Mouse (Mus musculus): ENCODE data around the gene Klf16.
A peak's percentile ranks its signal among the peaks of the same experiment; 100 is the strongest.

Klf16 gene

GRCm38 (mm10) chr10:80543873-80544272, 33.2 kb downstream of the Klf16 start:
- DNase-seq (ENCODE audit: low spot score in 2 of 2) = no peak

- no peak for DNase-seq (ENCODE audit: low spot score in 2 of 2)
Measured at GRCm38 (mm10) chr10:80539493-80539892, 37.6 kb downstream of the Klf16 start.

GRCm38 (mm10) chr10:80538710-80539394, 38.3 kb downstream of the Klf16 start, which contains the start of gene Atp8b3:
Gene Atp8b3, minus strand, starts transcription at chr10:80539124.
- peak; percentile 95 to 96 for DNase-seq (ENCODE audit: low spot score in 2 of 2)

GRCm38 (mm10) chr10:80538180-80538579, 38.9 kb downstream of the Klf16 start:
- no peak for DNase-seq (ENCODE audit: low spot score in 2 of 2)

GRCm38 (mm10) chr10:80535711-80536110, 41.4 kb downstream of the Klf16 start:
- peak; percentile 51 to 68 for DNase-seq (ENCODE audit: low spot score in 2 of 2)

- peak; percentile 74 to 76 for DNase-seq (ENCODE audit: low spot score in 2 of 2)
Measured at GRCm38 (mm10) chr10:80535071-80535470, 42.0 kb downstream of the Klf16 start.

- DNase-seq (ENCODE audit: low spot score in 2 of 2) = peak; percentile 57 to 61
Measured at GRCm38 (mm10) chr10:80533704-80534103, 43.4 kb downstream of the Klf16 start.

GRCm38 (mm10) chr10:80532783-80533182, 44.3 kb downstream of the Klf16 start:
- DNase-seq (ENCODE audit: low spot score in 2 of 2) = no peak

- DNase-seq (ENCODE audit: low spot score in 2 of 2) = no peak
Measured at GRCm38 (mm10) chr10:80526172-80526571, 50.9 kb downstream of the Klf16 start.

- DNase-seq (ENCODE audit: low spot score in 2 of 2) = no peak
Measured at GRCm38 (mm10) chr10:80523299-80523698, 53.8 kb downstream of the Klf16 start.

- DNase-seq (ENCODE audit: low spot score in 2 of 2) = no peak
Measured at GRCm38 (mm10) chr10:80519287-80519686, 57.8 kb downstream of the Klf16 start.

Measured in spleen, postnatal 14 days (tissue).